Mouse (Mus musculus) cortical plate, adult 2 months (tissue): ENCODE measurements at regions not wholly inside any gene's neighbourhood (a gene's known extent, or its start where the extent isn't known, plus 50 kb on each side); places are given as distances from the start of the nearest gene placed in this dataset.

ENCODE experiments used
- CTCF ChIP-seq: fragments of 200-500 bp; IDR thresholded peaks from 2 replicates; pipeline ENCODE4 v1.5.1; 2011; ENCODE audit warnings: mild to moderate bottlenecking, control low read depth, low read length; ENCODE audit not compliant: insufficient read depth; ENCODE audit errors: extremely low read depth
- POLR2A ChIP-seq: fragments of 200-500 bp; IDR thresholded peaks from 2 replicates; pipeline ENCODE4 v1.6.1; 2011; ENCODE audit warnings: mild to moderate bottlenecking, low read length, control low read depth; ENCODE audit not compliant: insufficient read depth; ENCODE audit errors: extremely low read depth

DNA sequence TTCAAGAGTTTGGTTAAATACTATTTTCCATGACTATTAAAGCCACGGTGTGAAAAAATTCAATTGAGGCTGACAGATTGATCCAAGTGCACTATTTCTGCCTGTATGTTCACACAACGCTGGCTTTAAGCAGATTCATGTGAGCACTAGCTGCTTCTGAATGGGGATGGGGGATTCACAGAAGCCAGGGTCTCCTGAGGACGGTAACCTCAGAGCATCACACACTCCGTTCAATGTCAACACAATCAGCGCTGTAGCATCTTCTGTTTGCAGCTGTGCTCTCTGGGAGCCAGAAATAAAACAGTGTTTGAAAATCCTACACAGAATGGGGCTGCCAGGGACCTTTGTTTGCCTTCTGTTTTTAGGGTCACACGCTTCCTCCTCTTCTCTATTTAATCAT, 275.0 kb upstream of the Hs3st1 start:
- TF ChIP-seq CTCF (no peak), POLR2A (no peak)
